Mouse (Mus musculus) thymus, adult 2 months (tissue): ENCODE data around the gene Neu2. TPM values are rescaled to one million over a fixed set of nuclear protein-coding genes. Genes with fewer than 3 reads are reported as not detected.

Experiments
- DNase-seq: peaks from one replicate; pipeline ENCODE4 v3.0.0; 2021
- H3K27ac ChIP-seq: fragments of 200-500 bp; 2 replicates; pipeline ENCODE4 v1.5.1; 2012; ENCODE audit warnings: low read length, control low read depth; ENCODE audit not compliant: control insufficient read depth, insufficient read depth
- H3K27me3 ChIP-seq: fragments of 200-500 bp; 2 replicates; pipeline ENCODE4 v1.6.1; 2012; ENCODE audit warnings: mild to moderate bottlenecking, low read length, moderate library complexity, mixed read lengths; ENCODE audit not compliant: control insufficient read depth, insufficient read depth
- H3K36me3 ChIP-seq: fragments of 200-500 bp; 2 replicates; pipeline ENCODE4 v1.6.1; 2012; ENCODE audit warnings: mild to moderate bottlenecking, low read length, moderate library complexity; ENCODE audit not compliant: control insufficient read depth, insufficient read depth
- H3K4me1 ChIP-seq: fragments of 200-500 bp; replicated peaks from 2 replicates; pipeline ENCODE4 v1.6.1; 2012; ENCODE audit warnings: low read length; ENCODE audit not compliant: control insufficient read depth, insufficient read depth
- H3K4me3 ChIP-seq: fragments of 200-500 bp; 2 replicates; pipeline ENCODE4 v1.5.1; 2012; ENCODE audit warnings: mild to moderate bottlenecking, low read length, control low read depth, moderate library complexity; ENCODE audit not compliant: control insufficient read depth, insufficient read depth
- CTCF ChIP-seq: fragments of 200-500 bp; IDR thresholded peaks from 2 replicates; pipeline ENCODE4 v1.5.1; 2012; ENCODE audit warnings: mild to moderate bottlenecking, control low read depth, low read length, moderate library complexity, borderline replicate concordance; ENCODE audit not compliant: control insufficient read depth, poor library complexity, insufficient read depth; ENCODE audit errors: extremely low read depth
- POLR2A ChIP-seq: fragments of 200-500 bp; IDR thresholded peaks from 2 replicates; pipeline ENCODE4 v1.6.1; 2012; ENCODE audit warnings: mild to moderate bottlenecking, low read length, control low read depth, moderate library complexity; ENCODE audit not compliant: control insufficient read depth, poor library complexity, insufficient read depth; ENCODE audit errors: extremely low read depth
- WGBS: fragments of 180-500 bp; shearing (Covaris S2); methylation state at CpG from one replicate; pipeline ENCODE4 v1.1.7; 2018; 5-methylcytosine and 5-hydroxymethylcytosine counted together
- polyA plus RNA-seq: library from polyadenylated mRNA; depleted of rRNA; stranded (reverse); fragments of >200 nt; gene quantifications from 2 replicates; pipeline ENCODE4 v1.2.3, GENCODE M21; 2012

Gene Neu2
- polyA plus RNA-seq, 1 experiment: 6.9 TPM

GRCm38 (mm10) chr1:87620211-87620668 lies 110.6 kb downstream of the Neu2 start, which contains the start of gene Inpp5d:
Gene Inpp5d (plus strand): TSS chr1:87620312.
- Histone ChIP-seq H3K4me3 (peak within 1 kb of the TSS; percentile 85), H3K27ac (peak within 1 kb of the TSS; percentile 80), H3K27me3 (no peaks in the 10 kb centered on the region), H3K4me1 (peaks cover 34% of the 10 kb centered on the region), H3K36me3 (no peaks in the 10 kb centered on the region)
- TF ChIP-seq CTCF (no peak), POLR2A (0 out of 2 replicates have a peak, but pooled peaks have one; percentile 37)
- 6% methylated on average over 12 of the region's 12 CpGs for WGBS
- peak; percentile 66 for DNase-seq

GRCm38 (mm10) chr1:87620693-87621092 lies 111.0 kb downstream of the Neu2 start:
- peaks cover 35% of the 10 kb centered on the region for H3K4me1 ChIP-seq
- no peak for DNase-seq
- 7% methylated on average over 6 of the region's 6 CpGs for WGBS
- peak overlapping the region; percentile 80 for H3K27ac ChIP-seq
- TF ChIP-seq POLR2A: no peak
- TF ChIP-seq CTCF: no peak
- H3K36me3 ChIP-seq: no peaks in the 10 kb centered on the region
- H3K27me3 ChIP-seq: no peaks in the 10 kb centered on the region
- H3K4me3 ChIP-seq: peak overlapping the region; percentile 85

GRCm38 (mm10) chr1:87621146-87621857 lies 111.6 kb downstream of the Neu2 start:
- 20% methylated on average over 9 of the region's 9 CpGs for WGBS
- peak overlapping the region; percentile 85 for H3K4me3 ChIP-seq
- DNase-seq: no peak
- H3K4me1 ChIP-seq: peaks cover 35% of the 10 kb centered on the region
- H3K27ac ChIP-seq: peak overlapping the region; percentile 80; the same call in 1 of the 2 replicates
- H3K36me3 ChIP-seq: no peaks in the 10 kb centered on the region
- TF ChIP-seq POLR2A (no peak), CTCF (no peak)
- no peaks in the 10 kb centered on the region for H3K27me3 ChIP-seq

DNA sequence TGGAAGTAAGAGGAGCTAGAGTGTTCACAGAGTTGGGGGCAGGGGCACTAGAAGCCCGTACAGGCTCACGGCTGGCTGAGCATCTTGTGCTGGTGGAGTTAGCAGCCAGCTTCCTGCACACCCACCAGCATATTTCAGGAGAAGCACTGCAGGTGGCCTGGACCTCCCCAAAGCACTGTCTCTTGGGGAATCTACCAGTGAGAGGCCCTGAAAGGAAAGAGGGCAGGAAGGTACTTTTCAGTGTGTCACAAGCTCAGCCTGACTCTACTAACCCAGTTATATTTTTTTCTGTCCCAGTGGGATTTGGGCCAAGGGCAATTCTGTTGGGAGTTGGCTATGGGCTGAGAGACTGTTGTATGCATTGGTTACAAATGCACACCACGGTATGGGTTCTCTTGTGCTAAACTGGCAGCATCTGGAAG lies 112.2 kb downstream of the Neu2 start:
- 14% methylated on average over 3 of the region's 3 CpGs for WGBS
- H3K4me1 ChIP-seq: peaks cover 39% of the 10 kb centered on the region
- H3K4me3 ChIP-seq: peak overlapping the region; percentile 85
- H3K36me3 ChIP-seq: no peaks in the 10 kb centered on the region
- TF ChIP-seq POLR2A: no peak
- no peak for TF ChIP-seq CTCF
- no peaks in the 10 kb centered on the region for H3K27me3 ChIP-seq
- H3K27ac ChIP-seq: peak overlapping the region; percentile 28; the same call in 1 of the 2 replicates
- peak; percentile 53 for DNase-seq

GRCm38 (mm10) chr1:87623977-87624666 lies 114.4 kb downstream of the Neu2 start:
- TF ChIP-seq CTCF (no peak), POLR2A (no peak)
- DNase-seq: no peak
- Histone ChIP-seq H3K4me1 (peaks cover 43% of the 10 kb centered on the region), H3K27me3 (no peaks in the 10 kb centered on the region), H3K4me3 (no peak overlapping the region), H3K36me3 (no peaks in the 10 kb centered on the region), H3K27ac (no peak overlapping the region)
- WGBS: 73% methylated on average over 1 of the region's 1 CpGs

DNA sequence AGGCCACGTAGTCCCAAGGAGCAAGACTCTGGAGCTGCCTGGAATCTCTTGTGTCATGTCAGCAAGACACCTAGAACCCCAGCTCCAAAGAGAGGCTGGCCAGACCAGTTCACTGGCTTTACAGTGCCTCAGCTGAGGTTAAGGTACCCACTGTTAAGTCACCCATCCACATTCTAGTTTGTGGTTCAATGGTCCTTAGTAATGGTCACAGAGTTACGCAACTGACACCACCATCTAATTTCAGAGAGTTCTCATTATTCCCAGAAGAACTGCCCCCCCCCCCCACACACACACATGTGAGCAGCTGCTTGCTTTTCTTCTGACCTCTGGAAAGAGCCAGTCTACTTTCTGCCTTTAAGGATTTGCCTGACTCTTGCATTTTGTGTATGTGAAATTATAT lies 115.1 kb downstream of the Neu2 start:
- Histone ChIP-seq H3K27ac (no peak overlapping the region), H3K4me3 (no peak overlapping the region), H3K4me1 (peaks cover 39% of the 10 kb centered on the region), H3K27me3 (no peaks in the 10 kb centered on the region), H3K36me3 (no peaks in the 10 kb centered on the region)
- TF ChIP-seq CTCF: no peak
- TF ChIP-seq POLR2A: no peak
- no peak for DNase-seq
- WGBS: 96% methylated on average over 2 of the region's 2 CpGs
